Mouse (Mus musculus) limb, embryonic 11.5 days (tissue): ENCODE measurements around the gene 4930442H23Rik. TPM values are rescaled to one million over a fixed set of nuclear protein-coding genes. Genes with fewer than 3 reads are reported as not detected.
"Not testable (repeated sequence)": the region's sequence is repeated elsewhere in the genome, so short reads cannot be mapped to it uniquely, and the experiment has no call there.

Experiments used
- ATAC-seq: fragments of 200-750 bp; cut with Nextera tagmentation; 2 replicates; pipeline ENCODE4 v1.8.0; 2017; ENCODE audit warnings: low read depth; ENCODE audit not compliant: insufficient number of reproducible peaks, low FRiP score, low TSS enrichment
- DNase-seq: peaks from one replicate; pipeline ENCODE4 v3.0.0-alpha.2; 2015; ENCODE audit warnings: low spot score
- H3K27ac ChIP-seq: fragments of 300-500 bp; sonication (generic); replicated peaks from 2 replicates; pipeline ENCODE4 v1.5.1; 2014; ENCODE audit warnings: low read depth, mild to moderate bottlenecking, low read length
- H3K27me3 ChIP-seq: fragments of 300-500 bp; sonication (generic); 2 replicates; pipeline ENCODE4 v1.6.1; 2014; ENCODE audit warnings: mild to moderate bottlenecking, low read length, mixed read lengths; ENCODE audit not compliant: control insufficient read depth, insufficient read depth
- H3K36me3 ChIP-seq: fragments of 300-500 bp; sonication (generic); 2 replicates; pipeline ENCODE4 v1.6.1; 2014; ENCODE audit warnings: mild to moderate bottlenecking, low read length, moderate library complexity, mixed read lengths; ENCODE audit not compliant: control insufficient read depth, insufficient read depth
- H3K4me1 ChIP-seq: fragments of 300-500 bp; sonication (generic); 2 replicates; pipeline ENCODE4 v1.6.1; 2014; ENCODE audit warnings: low read length, mixed read lengths; ENCODE audit not compliant: control insufficient read depth, insufficient read depth
- H3K4me2 ChIP-seq: fragments of 300-500 bp; sonication (generic); 2 replicates; pipeline ENCODE4 v1.6.1; 2014; ENCODE audit warnings: low read depth, mild to moderate bottlenecking, moderate library complexity; ENCODE audit not compliant: severe bottlenecking
- H3K4me3 ChIP-seq: fragments of 300-500 bp; sonication (generic); 2 replicates; pipeline ENCODE4 v1.5.1; 2014; ENCODE audit warnings: low read depth, low read length
- H3K9ac ChIP-seq: fragments of 300-500 bp; sonication (generic); 2 replicates; pipeline ENCODE4 v1.6.1; 2014; ENCODE audit warnings: mild to moderate bottlenecking, low read length
- H3K9me3 ChIP-seq: fragments of 300-500 bp; sonication (generic); 2 replicates; pipeline ENCODE4 v1.6.1; 2016; ENCODE audit warnings: low read length; ENCODE audit not compliant: control insufficient read depth
- WGBS: fragments of 180-500 bp; shearing (Covaris S2); extraction: QIAGEN DNeasy Blood & Tissue Kit; methylation state at CpG from one replicate; pipeline ENCODE4 v1.1.7; 2014; 5-methylcytosine and 5-hydroxymethylcytosine counted together
- polyA plus RNA-seq: library from polyadenylated mRNA; unstranded; fragments of >200 nt; fragmentation: Nextera tagmentation; extraction: Ambion mirVana; gene quantifications from 2 replicates; pipeline ENCODE4 v1.2.1, GENCODE M21; 2014

4930442H23Rik gene
- polyA plus RNA-seq, result not detected in 2 replicates

GRCm38 (mm10) chr10:81183805-81184204, at the start of gene 4930442H23Rik:
4930442H23Rik (minus strand) TSS chr10:81183849.
- H3K9ac ChIP-seq, result peak within 1 kb of the TSS; percentile 49
- peaks cover 13% of the 10 kb centered on the region for H3K4me1 ChIP-seq
- WGBS, result 92% methylated on average over 5 of the region's 5 CpGs
- H3K27me3 ChIP-seq, result no peaks in the 10 kb centered on the region
- peak within 1 kb of the TSS; percentile 26; the same call in 1 of the 2 replicates for H3K27ac ChIP-seq
- H3K4me2 ChIP-seq, result peak within 1 kb of the TSS; percentile 59
- H3K4me3 ChIP-seq, result peak within 1 kb of the TSS; percentile 44
- no peaks in the 10 kb centered on the region for H3K9me3 ChIP-seq
- H3K36me3 ChIP-seq, result peaks cover 42% of the 10 kb centered on the region
- DNase-seq (no peak), ATAC-seq (no peak)

DNA sequence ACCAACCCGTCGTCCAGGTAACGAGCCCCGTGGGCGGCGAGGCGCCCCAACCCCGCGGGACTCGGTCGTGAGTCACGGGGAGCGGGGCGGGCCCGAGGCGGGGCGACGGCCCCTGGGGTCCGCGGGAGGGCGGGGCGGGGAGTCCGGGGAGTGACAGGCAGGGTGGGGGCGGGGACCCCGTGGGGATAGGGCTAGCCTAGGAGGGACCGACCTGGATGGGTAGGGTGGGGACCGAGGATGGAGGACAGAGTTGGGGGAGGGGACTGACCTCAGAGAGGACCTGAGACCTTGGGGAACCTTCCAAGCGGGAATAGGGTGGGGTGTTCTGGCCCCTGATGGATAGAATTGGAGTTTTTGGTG, 49.6 kb upstream of the 4930442H23Rik start:
- Histone ChIP-seq H3K27ac (no peak overlapping the region), H3K4me1 (0 out of 2 replicates have a peak, but pooled peaks cover 3% of the 10 kb centered on the region), H3K36me3 (no peaks in the 10 kb centered on the region), H3K4me3 (peak overlapping the region; percentile 73), H3K9ac (peak overlapping the region; percentile 69), H3K9me3 (no peaks in the 10 kb centered on the region), H3K27me3 (peaks cover 28% of the 10 kb centered on the region), H3K4me2 (peak overlapping the region; percentile 61)
- ATAC-seq (peak; percentile 40; the same call in 1 of the 2 replicates), DNase-seq (no peak)
- WGBS, result 2% methylated on average over 24 of the region's 28 CpGs

- WGBS, result 13% methylated on average over 17 of the region's 29 CpGs
Measured at GRCm38 (mm10) chr10:81232580-81233225, 49.1 kb upstream of the 4930442H23Rik start, which contains the start of gene Zfr2. Zfr2 (plus strand) TSS chr10:81233155.

DNA sequence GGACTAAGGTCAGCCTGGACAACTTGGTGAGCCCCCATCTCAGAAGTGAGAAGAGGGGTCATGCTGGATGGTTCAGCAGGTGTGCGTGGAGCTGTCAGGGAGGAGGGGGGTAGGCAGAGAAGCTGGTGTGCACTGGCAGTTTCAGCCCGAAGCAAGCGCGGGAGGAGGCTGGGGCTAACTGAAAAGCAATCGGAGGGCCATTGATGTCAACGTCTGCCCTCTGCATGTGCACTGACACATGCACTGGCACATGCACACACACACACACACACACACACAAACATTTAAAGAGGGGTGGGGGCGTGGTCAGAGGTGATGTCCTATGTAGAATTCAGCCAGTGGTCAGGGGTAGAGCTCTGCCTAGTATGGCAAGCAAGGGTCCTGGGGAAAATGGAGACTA, 47.8 kb upstream of the 4930442H23Rik start:
- Histone ChIP-seq H3K9me3 (no peaks in the 10 kb centered on the region), H3K27ac (no peak overlapping the region), H3K36me3 (no peaks in the 10 kb centered on the region), H3K4me3 (no peak overlapping the region), H3K9ac (no peak overlapping the region), H3K4me1 (0 out of 2 replicates have a peak, but pooled peaks cover 3% of the 10 kb centered on the region), H3K4me2 (no peak overlapping the region), H3K27me3 (peaks cover 25% of the 10 kb centered on the region)
- ATAC-seq, result no peak
- no peak for DNase-seq
- WGBS, result 49% methylated on average over 7 of the region's 7 CpGs

More at GRCm38 (mm10) chr10:81232580-81233225, 49.1 kb upstream of the 4930442H23Rik start, which contains the start of gene Zfr2:
- Histone ChIP-seq H3K4me2 (peak within 1 kb of the TSS; percentile 61), H3K4me1 (0 out of 2 replicates have a peak, but pooled peaks cover 3% of the 10 kb centered on the region), H3K9me3 (no peaks in the 10 kb centered on the region), H3K27me3 (peaks cover 25% of the 10 kb centered on the region), H3K4me3 (peak within 1 kb of the TSS; percentile 73), H3K36me3 (no peaks in the 10 kb centered on the region), H3K27ac (no peak within 1 kb of the TSS), H3K9ac (peak within 1 kb of the TSS; percentile 69)
- ATAC-seq (peak; percentile 64), DNase-seq (peak; percentile 91)

DNA sequence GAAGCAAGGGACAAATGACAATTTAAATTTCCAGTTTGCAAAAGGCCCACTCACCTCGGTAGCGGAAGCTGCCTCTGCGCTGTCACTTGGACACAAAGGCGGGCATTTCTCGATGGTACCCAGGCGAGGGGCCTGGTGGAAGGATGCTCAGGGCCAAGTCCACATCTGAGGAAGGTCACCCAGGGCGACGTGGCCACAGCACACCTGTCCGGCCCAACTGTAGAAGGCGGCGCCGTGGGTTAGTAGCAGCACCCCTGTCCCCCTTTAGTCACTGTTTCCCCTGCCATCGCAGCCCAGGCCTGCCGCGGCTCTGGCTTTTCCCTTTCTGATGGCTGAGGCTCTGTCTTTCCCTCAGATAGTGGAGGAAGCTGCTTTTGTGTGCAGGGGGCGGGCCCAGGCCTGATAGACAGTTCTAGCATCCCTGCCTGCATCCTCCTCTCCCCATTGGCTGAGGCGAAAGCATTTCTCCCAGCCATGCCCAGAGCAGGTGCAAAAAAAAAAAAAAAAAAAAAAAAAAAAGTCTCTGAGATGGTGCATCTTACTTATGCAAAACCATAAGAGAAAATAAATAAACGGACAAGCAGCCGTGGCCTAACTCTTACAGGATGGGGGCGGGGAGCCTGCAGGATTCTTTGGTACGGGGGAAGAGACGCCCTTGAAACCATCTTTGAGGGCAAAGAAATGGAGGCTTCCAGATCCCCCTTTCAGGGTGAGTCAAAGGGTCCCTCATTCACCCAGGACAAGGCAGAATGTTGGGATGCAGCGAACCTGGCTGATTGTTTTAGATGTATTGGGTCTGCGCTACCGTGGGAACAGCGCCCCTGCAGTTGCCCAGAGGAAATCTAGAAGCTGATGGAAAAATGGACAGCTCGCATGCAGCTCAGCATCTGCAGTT, 47.0 kb upstream of the 4930442H23Rik start, which contains the start of gene Atcay:
Gene Atcay, minus strand, starts transcription at position 396 of the 895 bp plus-strand sequence.
- Histone ChIP-seq H3K9me3 (no peaks in the 10 kb centered on the region), H3K27ac (no peak within 1 kb of the TSS), H3K4me3 (no peak within 1 kb of the TSS), H3K4me1 (0 out of 2 replicates have a peak, but pooled peaks cover 3% of the 10 kb centered on the region), H3K27me3 (peaks cover 25% of the 10 kb centered on the region), H3K36me3 (no peaks in the 10 kb centered on the region), H3K9ac (no peak within 1 kb of the TSS), H3K4me2 (0 out of 2 replicates have a peak within 1 kb of the TSS, but pooled peaks have one; percentile 3)
- DNase-seq (peak; percentile 52), ATAC-seq (no peak)
- 11% methylated on average over 27 of the region's 27 CpGs for WGBS

DNA sequence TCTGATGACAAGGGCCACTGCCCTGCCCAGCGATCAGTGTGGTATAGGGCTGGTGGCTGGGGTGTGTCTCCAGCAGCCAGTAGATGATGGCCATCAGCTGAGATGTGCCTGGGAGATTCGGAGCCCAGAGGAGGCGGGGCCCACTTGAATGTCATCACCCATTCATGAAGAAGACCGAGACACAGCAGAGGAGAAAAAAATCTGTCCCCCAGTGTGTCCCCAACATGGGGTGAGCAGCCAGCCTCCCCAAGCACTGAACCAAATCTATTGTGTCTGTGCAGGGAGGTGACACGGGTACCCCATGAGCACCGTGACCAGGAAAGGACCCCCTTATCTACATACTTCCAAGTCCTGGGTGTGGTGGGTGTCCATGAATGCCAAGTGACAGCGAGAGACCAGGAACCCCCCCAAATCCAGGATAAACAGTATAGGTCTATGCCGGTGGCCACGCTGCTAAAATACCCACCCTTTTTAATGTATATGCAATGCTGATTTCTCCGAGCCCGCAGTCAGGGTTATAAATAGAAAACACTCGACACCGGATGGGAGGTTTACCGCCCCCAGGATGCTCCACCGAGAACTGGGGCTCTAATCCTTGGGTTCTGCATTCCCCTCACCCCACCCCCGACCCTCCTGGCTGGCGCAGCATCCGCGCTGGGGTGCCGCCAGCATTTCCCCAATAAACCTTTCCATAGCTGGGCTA, 46.2 kb upstream of the 4930442H23Rik start:
- H3K27ac ChIP-seq, result no peak overlapping the region
- ATAC-seq (no peak), DNase-seq (no peak)
- H3K9me3 ChIP-seq, result no peaks in the 10 kb centered on the region
- no peak overlapping the region for H3K9ac ChIP-seq
- H3K27me3 ChIP-seq, result peaks cover 25% of the 10 kb centered on the region
- H3K4me2 ChIP-seq, result no peak overlapping the region
- H3K36me3 ChIP-seq, result no peaks in the 10 kb centered on the region
- H3K4me1 ChIP-seq, result 0 out of 2 replicates have a peak, but pooled peaks cover 3% of the 10 kb centered on the region
- no peak overlapping the region for H3K4me3 ChIP-seq
- WGBS, result 10% methylated on average over 20 of the region's 20 CpGs

GRCm38 (mm10) chr10:81223731-81224130, 40.1 kb upstream of the 4930442H23Rik start:
- H3K4me3 ChIP-seq, H3K27ac ChIP-seq, DNase-seq, H3K9ac ChIP-seq, ATAC-seq, H3K36me3 ChIP-seq, H3K9me3 ChIP-seq, H3K4me2 ChIP-seq, H3K27me3 ChIP-seq, H3K4me1 ChIP-seq: not testable (repeated sequence)
- WGBS, result 43% methylated on average over 2 of the region's 2 CpGs
